Mouse (Mus musculus): Measurements from ENCODE around the gene Cotl1. TPM values are rescaled to one million over a fixed set of nuclear protein-coding genes. Genes with fewer than 3 reads are reported as not detected.

Cotl1 gene
- total RNA-seq, 2 experiments from 2014 or later = 138 to 139 TPM

DNA sequence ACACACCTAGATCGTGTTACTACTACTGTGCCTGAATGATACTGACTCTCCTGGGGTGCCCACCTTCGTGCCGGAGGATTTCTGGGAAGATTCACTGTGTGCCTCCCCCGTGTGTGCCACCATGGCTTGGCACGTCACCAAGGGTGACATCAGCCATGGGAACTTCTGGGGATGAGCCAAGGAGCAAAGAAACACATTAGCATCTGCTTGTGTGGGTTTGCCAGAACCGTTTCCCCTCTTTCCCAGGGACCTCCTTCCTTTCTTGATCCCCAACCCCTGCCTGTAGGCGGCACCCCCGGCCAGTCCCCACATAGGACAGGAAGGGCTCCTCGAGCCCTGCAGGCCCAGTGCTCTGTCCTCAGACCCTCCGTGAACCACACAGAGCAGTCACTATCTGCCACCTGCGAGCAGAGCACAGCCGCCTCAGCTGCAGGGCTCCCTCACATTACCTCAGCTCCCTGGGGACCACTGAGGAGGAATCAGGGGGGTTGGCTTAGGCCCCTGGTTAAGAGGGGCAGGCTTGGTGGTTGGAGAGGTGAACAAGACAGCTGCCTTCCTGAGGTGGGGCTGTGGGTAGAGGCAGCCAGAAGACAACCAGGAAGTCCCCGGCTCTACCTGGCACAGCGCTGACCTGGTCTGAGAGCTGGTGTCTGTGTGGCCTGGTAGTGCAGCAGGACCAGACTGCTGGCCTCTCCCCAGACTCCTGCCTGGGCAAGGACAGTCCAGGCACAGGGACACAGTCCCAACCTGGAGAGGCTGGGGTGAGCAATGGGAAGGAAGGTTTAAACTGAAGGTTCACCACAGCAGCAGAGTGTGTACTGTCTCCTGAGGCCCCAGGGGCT, 33.7 kb downstream of the Cotl1 start:
- TF ChIP-seq CTCF (conservative IDR thresholded peaks at IDR 0.05) = peak; percentile 9; the same call in 1 of the 2 replicates
- DNase-seq (ENCODE audit: low spot score in 2 of 2) = peak; percentile 79 to 87
- H3K27ac ChIP-seq = peak overlapping the region; percentile 80

DNA sequence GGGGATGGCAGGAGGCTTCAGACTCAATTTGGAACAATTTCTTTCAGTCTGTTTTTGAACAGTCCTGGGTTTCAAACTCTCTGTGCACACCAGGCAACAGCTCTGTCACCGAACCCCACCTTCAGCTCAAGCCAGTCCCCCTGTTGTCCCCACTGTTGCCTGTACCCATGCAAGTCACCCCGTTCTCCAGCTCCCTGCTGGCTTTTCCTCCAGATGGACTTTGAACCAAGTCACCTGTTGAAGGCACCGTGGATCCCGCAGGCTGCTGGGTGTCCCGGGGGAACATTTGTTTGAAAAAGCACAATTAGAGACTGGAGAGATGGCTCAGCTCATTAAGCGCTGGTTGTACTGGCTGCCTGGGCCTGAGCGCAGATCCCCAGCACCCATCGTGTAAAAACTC, 35.1 kb downstream of the Cotl1 start:
- TF ChIP-seq CTCF (conservative IDR thresholded peaks at IDR 0.05) = no peak
- peak overlapping the region; percentile 59 for H3K27ac ChIP-seq
- no peak for DNase-seq (ENCODE audit: low spot score in 2 of 2)

More for the DNA sequence above, 33.7 kb downstream of the Cotl1 start:
- no peak overlapping the region for H3K4me3 ChIP-seq

DNA sequence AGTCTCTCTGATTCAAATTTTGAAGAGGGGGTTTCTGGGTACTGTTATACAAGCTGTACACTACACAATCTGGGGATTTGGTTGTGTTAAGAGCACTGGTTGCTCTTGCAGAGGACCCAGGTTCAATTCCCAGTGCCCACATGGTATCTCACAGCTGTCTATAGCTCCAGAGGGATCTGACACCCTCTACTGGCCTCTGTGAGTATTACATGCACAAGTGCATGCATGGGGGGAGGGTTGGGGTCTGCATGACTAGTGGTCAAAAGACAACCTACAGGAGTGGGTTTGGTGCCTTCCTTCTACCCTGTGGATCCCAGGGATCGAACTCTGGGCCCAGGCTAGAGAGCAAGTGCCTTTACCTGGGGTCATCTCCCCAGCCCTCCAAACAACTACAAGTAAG, 37.8 kb downstream of the Cotl1 start:
- Histone ChIP-seq H3K4me3 (no peak overlapping the region), H3K27ac (no peak overlapping the region)
- peak; percentile 70 for TF ChIP-seq CTCF (conservative IDR thresholded peaks at IDR 0.05)
- DNase-seq (ENCODE audit: low spot score in 2 of 2) = no peak

More for the DNA sequence above, 35.1 kb downstream of the Cotl1 start:
- H3K4me3 ChIP-seq = no peak overlapping the region

DNA sequence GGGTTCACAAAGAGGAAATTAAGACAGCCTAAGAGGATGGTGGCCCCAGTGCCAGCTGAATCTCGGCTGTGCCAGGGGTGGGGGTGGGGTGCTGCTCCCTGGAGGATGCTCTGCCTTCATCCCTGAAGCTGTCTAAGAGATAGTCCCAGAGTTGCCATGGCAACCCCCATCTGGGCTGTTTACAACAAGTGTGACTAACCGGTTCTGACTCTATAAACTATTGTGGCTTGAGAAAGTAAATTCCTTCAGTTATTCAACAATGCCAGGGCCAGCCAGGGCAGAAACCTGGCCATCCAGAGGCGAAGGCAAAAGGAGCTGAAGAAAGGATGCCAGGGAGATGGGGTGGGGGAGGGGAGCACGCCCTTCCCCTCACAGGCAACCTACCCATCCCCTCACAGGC, 39.2 kb downstream of the Cotl1 start:
- no peak for DNase-seq (ENCODE audit: low spot score in 2 of 2)
- no peak overlapping the region for H3K4me3 ChIP-seq
- no peak for TF ChIP-seq CTCF (conservative IDR thresholded peaks at IDR 0.05)
- H3K27ac ChIP-seq = peak overlapping the region; percentile 96

GRCm38 (mm10) chr8:119798965-119799264, 41.4 kb downstream of the Cotl1 start:
- H3K27ac ChIP-seq = peak overlapping the region; percentile 96
- DNase-seq (ENCODE audit: low spot score in 2 of 2) = no peak
- TF ChIP-seq CTCF (conservative IDR thresholded peaks at IDR 0.05) = no peak
- H3K4me3 ChIP-seq = no peak overlapping the region

DNA sequence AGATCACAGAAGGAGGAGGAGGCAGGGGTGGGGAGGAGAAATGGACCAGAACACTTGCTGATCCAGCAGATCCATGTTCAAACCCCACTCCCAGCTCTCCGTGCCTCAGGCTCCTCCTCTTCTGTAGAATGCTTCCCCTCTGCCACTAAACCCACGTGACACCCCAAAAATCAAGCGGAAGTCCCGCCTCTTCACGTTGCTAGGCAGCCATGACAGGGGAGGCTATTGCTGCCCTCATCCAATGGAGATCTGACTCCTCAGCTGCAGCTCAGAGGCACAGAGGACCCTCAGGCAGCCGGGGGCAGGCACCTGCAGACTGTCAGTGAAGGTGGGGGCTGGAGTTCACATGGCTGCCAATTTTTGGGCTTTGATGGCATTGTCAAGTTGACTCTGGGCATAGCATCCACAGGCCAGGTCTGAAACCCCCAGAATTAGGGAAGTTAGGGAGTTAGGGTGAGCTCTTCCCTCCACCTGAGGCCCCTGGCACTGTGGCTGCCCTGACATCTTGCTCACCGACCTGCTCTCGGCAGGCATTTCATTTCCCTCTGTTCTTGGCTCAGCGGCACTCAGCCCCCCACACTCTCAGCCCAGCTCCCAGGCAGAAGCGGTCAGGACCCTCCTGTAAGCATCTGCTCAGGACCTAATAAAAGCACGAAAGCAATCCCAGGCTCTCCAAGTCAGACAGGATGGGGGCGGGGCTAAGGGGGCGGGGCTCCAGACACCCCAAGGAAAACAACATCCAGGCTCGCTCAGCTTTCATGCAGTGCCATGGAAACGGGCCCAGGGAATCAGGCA, 42.0 kb downstream of the Cotl1 start:
- peak overlapping the region; percentile 22; the same call in 1 of the 2 replicates for H3K4me3 ChIP-seq
- DNase-seq (ENCODE audit: low spot score in 2 of 2) = peak; percentile 74 to 81
- peak overlapping the region; percentile 96 for H3K27ac ChIP-seq
- no peak for TF ChIP-seq CTCF (conservative IDR thresholded peaks at IDR 0.05)

- DNase-seq (ENCODE audit: low spot score in 2 of 2) = no peak
- TF ChIP-seq CTCF (conservative IDR thresholded peaks at IDR 0.05) = no peak
- Histone ChIP-seq H3K27ac (no peak overlapping the region), H3K4me3 (no peak overlapping the region)
These were observed 44.7 kb downstream of the Cotl1 start for GRCm38 (mm10) chr8:119795651-119796050.

- DNase-seq (ENCODE audit: low spot score in 2 of 2) = no peak
- H3K4me3 ChIP-seq = no peak overlapping the region
These were observed 45.7 kb downstream of the Cotl1 start for GRCm38 (mm10) chr8:119794689-119795088.

DNA sequence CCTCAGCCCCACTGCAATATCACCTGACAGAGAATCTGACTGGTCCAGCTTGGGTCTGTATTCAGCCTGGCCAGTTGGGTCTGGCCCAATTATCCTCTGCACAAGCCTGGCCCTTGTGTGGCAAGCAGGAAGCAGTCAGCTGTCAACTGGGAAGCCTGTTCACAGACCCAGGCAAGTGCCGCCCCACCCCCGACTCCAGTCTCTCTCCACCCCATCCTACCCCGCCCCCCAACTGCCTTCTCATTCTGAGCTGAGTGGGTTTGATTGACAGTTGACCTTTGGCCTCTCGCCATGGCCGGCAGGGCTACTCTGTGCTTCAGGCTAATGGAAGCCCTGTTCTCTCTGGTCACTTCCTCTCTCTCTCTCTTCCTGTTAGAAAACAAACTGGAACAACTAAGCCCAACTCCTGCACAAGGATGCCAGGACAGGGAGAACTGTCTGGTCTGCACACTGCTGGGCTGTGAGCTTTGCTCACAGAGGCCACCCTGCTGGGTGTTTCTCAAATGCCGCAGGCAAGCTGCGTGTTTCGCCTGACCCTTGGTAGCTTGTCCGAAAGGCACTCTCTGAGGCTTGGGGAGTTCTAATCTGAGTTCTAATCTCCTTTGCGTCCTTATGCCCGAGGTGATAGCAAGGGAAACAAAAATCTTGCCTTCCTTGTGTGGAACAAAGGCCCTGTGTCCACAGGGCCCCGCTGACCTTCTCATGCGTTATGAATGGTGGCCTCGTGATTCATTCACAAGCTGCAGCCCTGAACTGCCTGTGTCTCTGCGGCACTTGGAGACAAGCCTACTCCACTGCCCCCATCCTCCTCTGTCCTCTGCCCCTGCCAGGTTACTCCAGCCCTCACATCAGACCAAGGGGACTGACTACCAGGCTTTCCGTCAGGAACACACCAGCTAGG, 48.3 kb downstream of the Cotl1 start:
- H3K27ac ChIP-seq = peak overlapping the region; percentile 80

More at GRCm38 (mm10) chr8:119794689-119795088, 45.7 kb downstream of the Cotl1 start:
- no peak for TF ChIP-seq CTCF (conservative IDR thresholded peaks at IDR 0.05)
- H3K27ac ChIP-seq = no peak overlapping the region

DNA sequence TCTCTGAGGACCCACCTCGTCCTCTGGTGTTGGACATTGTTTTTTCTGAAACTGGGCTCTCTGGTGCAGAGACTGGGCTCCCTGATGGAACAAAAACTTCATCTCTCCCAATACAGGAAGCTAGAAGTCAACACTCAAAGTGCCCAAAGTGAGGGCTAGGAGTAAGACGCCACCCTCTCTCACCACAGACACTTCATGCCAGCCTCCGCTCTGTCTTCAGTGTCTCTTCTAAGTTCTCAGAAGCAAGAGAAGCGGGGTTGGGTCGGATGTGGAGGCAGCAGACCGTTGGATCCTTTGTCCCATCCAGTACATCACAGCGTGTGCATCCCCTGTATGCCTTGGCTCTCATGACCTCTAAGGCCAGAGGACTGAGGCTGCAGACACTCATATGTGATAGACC, 50.8 kb downstream of the Cotl1 start:
- no peak overlapping the region for H3K4me3 ChIP-seq
- no peak for DNase-seq (ENCODE audit: low spot score in 2 of 2)
- TF ChIP-seq CTCF (conservative IDR thresholded peaks at IDR 0.05) = no peak
- no peak overlapping the region for H3K27ac ChIP-seq

More for the DNA sequence above, 48.3 kb downstream of the Cotl1 start:
- H3K4me3 ChIP-seq = no peak overlapping the region
- DNase-seq (ENCODE audit: low spot score in 2 of 2) = peak in 1 of 2 experiments; percentile 44
- TF ChIP-seq CTCF (conservative IDR thresholded peaks at IDR 0.05) = no peak

DNA sequence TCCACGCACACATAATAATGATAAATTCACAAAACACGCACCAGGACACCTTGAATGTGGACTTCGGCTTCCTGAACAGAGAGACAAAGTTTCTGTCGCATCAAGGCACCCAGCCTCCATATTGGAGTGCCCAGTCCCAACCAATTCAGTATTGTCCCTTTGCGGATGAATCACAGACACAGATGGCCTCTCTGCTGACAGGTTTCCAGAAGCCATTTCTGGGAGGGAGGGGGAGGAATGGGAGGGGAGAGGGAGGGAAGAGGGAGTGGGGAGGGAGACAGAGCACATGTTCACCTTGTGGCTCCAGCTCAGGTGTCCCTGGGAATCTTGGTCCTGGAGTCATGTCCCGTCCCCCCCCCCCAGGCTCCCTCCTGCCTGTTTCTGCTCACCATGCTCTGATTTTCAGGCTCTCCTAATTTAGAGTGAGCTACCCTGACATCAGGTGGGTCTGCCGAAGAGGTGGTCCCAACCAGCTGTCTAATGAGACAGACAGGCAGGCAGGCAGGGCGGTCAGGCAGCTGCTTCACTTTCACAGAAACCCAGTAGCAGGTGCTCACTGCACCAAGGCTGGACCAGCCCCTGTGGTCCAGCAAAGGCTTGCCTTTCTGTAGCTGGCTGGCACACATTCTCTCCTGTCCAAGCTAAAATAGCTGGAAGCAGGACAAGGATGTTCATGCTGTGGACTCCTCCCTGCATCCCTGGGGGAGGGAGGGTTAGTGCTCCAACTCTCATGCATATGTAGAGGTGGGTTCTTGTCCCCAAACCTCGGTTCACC, 51.5 kb downstream of the Cotl1 start:
- no peak overlapping the region for H3K27ac ChIP-seq
- TF ChIP-seq CTCF (conservative IDR thresholded peaks at IDR 0.05) = no peak
- no peak overlapping the region for H3K4me3 ChIP-seq
- DNase-seq (ENCODE audit: low spot score in 2 of 2) = no peak

DNA sequence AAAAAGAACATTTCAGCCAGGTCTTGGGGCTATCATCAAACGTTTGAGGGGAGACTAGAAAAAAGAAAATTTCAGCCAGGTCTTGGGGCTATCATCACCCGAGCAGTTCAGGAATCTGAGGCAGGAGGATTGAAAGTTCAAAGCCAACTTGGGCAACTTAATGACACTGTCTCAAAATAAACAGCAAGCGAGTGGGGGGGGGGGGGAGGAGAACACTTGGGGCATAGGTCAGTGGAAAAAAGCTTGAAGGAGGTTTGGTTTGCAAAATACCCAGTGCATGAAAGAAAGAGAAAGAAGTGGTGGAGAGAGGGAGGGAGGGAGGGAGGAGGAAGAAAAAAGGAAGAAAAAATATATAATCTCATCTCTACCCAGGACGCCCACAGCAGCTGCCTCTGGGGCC, 53.0 kb downstream of the Cotl1 start:
- Histone ChIP-seq H3K4me3 (no peak overlapping the region), H3K27ac (no peak overlapping the region)
- TF ChIP-seq CTCF (conservative IDR thresholded peaks at IDR 0.05) = no peak
- DNase-seq (ENCODE audit: low spot score in 2 of 2) = no peak

Measured in layer of hippocampus, adult 2 months (tissue).